Mouse (Mus musculus): Measurements from ENCODE around the gene Dscam. TPM values are rescaled to one million over a fixed set of nuclear protein-coding genes. Genes with fewer than 3 reads are reported as not detected.

Dscam gene
- polyA plus RNA-seq, 1 experiment from 2014 or later: 0.63 TPM

DNA sequence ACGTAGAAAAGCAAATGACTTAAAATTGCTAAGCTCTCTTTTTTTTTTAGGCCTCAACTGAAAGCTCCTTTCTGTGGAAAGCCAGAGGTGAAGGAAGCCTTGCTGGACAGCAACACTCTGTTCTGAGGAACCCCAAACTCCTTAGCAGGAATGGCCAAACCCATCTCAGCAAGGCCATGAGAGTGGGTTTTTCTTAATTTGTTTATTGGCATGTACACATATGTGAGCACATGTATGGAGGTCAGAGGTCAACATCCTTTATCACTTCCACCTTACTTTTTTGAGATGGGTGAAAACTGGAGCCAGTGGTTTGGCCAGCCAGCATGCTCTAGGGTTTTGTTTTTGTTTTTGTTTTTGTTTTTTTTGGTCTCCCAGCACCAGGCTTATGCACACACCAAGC lies 263.5 kb downstream of the Dscam start:
- Histone ChIP-seq H3K9me3 (ENCODE audit: control insufficient read depth, low read length) (no peaks in the 10 kb centered on the region), H3K27ac (replicated peaks; ENCODE audit: low read depth, low read length) (no peak overlapping the region), H3K4me1 (ENCODE audit: control insufficient read depth, insufficient read depth, low read length) (no peaks in the 10 kb centered on the region), H3K4me2 (ENCODE audit: low read depth, low read length) (no peak overlapping the region), H3K36me3 (ENCODE audit: control insufficient read depth, insufficient read depth, low read length) (no peaks in the 10 kb centered on the region), H3K4me3 (ENCODE audit: low read depth, low read length) (no peak overlapping the region), H3K9ac (ENCODE audit: low read depth, low read length) (no peak overlapping the region), H3K27me3 (replicated peaks; ENCODE audit: control insufficient read depth, insufficient read depth, low read length) (no peaks in the 10 kb centered on the region)
- DNase-seq (ENCODE audit: low spot score): no peak
- ATAC-seq (ENCODE audit: low read depth): no peak
- 76% methylated on average over 1 of the region's 1 CpGs for WGBS

DNA sequence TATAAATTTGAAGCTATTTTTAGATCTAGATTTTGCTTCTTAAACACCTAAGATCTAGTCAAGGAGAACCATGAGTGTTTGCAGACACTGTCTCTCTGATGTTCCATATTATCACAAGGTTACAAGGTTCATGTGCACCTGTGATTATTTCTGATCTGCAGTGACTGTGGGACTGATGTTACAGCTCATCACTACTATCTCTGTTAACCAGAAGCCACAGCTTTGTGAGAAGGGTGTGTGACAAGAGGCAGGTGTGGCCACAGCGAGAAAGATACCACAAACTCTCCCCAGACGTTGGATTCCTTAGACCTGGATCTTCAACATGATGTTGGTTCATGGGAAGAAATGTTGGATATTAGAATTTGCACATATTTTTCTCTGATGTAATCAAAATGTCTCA lies 263.9 kb downstream of the Dscam start:
- Histone ChIP-seq H3K4me1 (ENCODE audit: control insufficient read depth, insufficient read depth, low read length) (no peaks in the 10 kb centered on the region), H3K4me2 (ENCODE audit: low read depth, low read length) (no peak overlapping the region), H3K4me3 (ENCODE audit: low read depth, low read length) (no peak overlapping the region), H3K27ac (replicated peaks; ENCODE audit: low read depth, low read length) (no peak overlapping the region), H3K36me3 (ENCODE audit: control insufficient read depth, insufficient read depth, low read length) (no peaks in the 10 kb centered on the region), H3K9ac (ENCODE audit: low read depth, low read length) (no peak overlapping the region), H3K27me3 (replicated peaks; ENCODE audit: control insufficient read depth, insufficient read depth, low read length) (no peaks in the 10 kb centered on the region), H3K9me3 (ENCODE audit: control insufficient read depth, low read length) (no peaks in the 10 kb centered on the region)
- ATAC-seq (ENCODE audit: low read depth) (no peak), DNase-seq (ENCODE audit: low spot score) (no peak)
- 74% methylated on average over 2 of the region's 2 CpGs for WGBS

DNA sequence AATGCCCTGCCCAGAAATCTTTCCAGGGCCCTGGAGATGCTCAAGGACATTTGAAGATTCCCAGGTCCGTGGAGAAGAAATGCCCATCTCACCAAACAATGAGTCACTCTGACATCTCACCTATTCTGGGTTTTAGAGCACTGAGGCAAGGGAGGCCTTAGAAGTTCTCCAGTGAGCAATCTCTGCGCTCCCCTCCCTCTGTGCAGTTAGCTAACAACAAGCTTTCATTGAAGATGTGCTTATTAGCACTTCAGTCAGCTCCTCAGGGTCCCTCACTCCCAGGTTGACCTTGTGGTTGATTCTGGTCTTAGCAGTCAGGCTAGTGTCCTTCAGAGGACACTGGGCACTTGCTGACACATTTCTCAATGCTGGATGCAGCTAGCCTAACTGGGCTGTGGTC lies 265.8 kb downstream of the Dscam start:
- DNase-seq (ENCODE audit: low spot score): no peak
- no peak overlapping the region for H3K4me2 ChIP-seq (ENCODE audit: low read depth, low read length)
- 56% methylated on average over 2 of the region's 2 CpGs for WGBS

DNA sequence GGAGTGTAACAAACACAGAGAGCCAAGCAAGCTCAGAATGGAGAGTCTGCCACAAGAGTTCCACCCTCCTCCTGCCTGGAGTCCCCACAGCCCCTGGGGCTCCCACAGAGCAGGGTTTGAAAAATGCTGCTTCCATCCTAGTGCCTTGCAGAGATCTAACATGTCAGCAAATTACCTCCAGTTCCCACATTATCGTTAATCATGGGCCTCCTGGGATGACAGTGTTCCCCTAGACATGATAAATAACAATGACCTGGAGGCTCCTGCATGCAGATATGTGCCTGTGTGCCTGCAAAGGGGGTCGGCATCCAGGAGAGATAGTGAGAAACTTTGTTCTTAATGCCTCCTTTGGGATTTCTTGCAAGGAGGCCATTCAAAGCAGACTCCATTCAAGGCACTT lies 266.2 kb downstream of the Dscam start:
- H3K9me3 ChIP-seq (ENCODE audit: control insufficient read depth, low read length): no peaks in the 10 kb centered on the region
- no peak overlapping the region for H3K4me3 ChIP-seq (ENCODE audit: low read depth, low read length)
- no peak overlapping the region for H3K9ac ChIP-seq (ENCODE audit: low read depth, low read length)
- ATAC-seq (ENCODE audit: low read depth) (no peak), DNase-seq (ENCODE audit: low spot score) (no peak)
- no peak overlapping the region for H3K27ac ChIP-seq (replicated peaks; ENCODE audit: low read depth, low read length)
- H3K36me3 ChIP-seq (ENCODE audit: control insufficient read depth, insufficient read depth, low read length): no peaks in the 10 kb centered on the region
- H3K4me1 ChIP-seq (ENCODE audit: control insufficient read depth, insufficient read depth, low read length): no peaks in the 10 kb centered on the region
- no peak overlapping the region for H3K4me2 ChIP-seq (ENCODE audit: low read depth, low read length)
- 27% methylated on average over 2 of the region's 2 CpGs for WGBS
- no peaks in the 10 kb centered on the region for H3K27me3 ChIP-seq (replicated peaks; ENCODE audit: control insufficient read depth, insufficient read depth, low read length)

More for the DNA sequence above, 265.8 kb downstream of the Dscam start:
- no peak overlapping the region for H3K27ac ChIP-seq (replicated peaks; ENCODE audit: low read depth, low read length)
- no peak for ATAC-seq (ENCODE audit: low read depth)
- H3K9ac ChIP-seq (ENCODE audit: low read depth, low read length): no peak overlapping the region
- no peaks in the 10 kb centered on the region for H3K36me3 ChIP-seq (ENCODE audit: control insufficient read depth, insufficient read depth, low read length)
- H3K9me3 ChIP-seq (ENCODE audit: control insufficient read depth, low read length): no peaks in the 10 kb centered on the region
- H3K27me3 ChIP-seq (replicated peaks; ENCODE audit: control insufficient read depth, insufficient read depth, low read length): no peaks in the 10 kb centered on the region
- no peaks in the 10 kb centered on the region for H3K4me1 ChIP-seq (ENCODE audit: control insufficient read depth, insufficient read depth, low read length)
- H3K4me3 ChIP-seq (ENCODE audit: low read depth, low read length): no peak overlapping the region

GRCm38 (mm10) chr16:96902596-96902995 lies 268.0 kb downstream of the Dscam start:
- Histone ChIP-seq H3K9ac (ENCODE audit: low read depth, low read length) (no peak overlapping the region), H3K27ac (replicated peaks; ENCODE audit: low read depth, low read length) (no peak overlapping the region), H3K36me3 (ENCODE audit: control insufficient read depth, insufficient read depth, low read length) (no peaks in the 10 kb centered on the region), H3K4me1 (ENCODE audit: control insufficient read depth, insufficient read depth, low read length) (no peaks in the 10 kb centered on the region), H3K4me3 (ENCODE audit: low read depth, low read length) (no peak overlapping the region), H3K27me3 (replicated peaks; ENCODE audit: control insufficient read depth, insufficient read depth, low read length) (no peaks in the 10 kb centered on the region), H3K9me3 (ENCODE audit: control insufficient read depth, low read length) (no peaks in the 10 kb centered on the region), H3K4me2 (ENCODE audit: low read depth, low read length) (no peak overlapping the region)
- DNase-seq (ENCODE audit: low spot score) (no peak), ATAC-seq (ENCODE audit: low read depth) (no peak)

- 50% methylated on average over 3 of the region's 3 CpGs for WGBS
These were observed 269.1 kb downstream of the Dscam start for GRCm38 (mm10) chr16:96901234-96902014.

DNA sequence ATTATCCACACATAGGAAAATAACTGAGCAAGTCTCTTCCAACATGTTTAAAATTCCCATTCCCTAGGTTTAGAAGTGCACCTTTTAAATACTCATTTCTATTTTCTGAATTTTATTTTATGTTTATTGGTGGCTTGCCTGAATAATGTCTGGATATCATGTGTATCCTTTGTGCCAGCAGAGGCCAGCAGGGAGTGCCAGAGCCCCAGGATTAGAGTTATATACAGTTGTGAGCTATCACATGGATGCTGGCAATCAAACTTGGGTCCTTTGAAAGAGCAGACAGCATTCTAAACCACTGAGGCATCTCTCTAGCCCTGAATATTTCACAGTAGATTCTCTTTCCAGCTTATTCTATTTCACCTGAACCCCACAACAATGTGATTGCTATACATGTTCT lies 271.2 kb downstream of the Dscam start:
- Histone ChIP-seq H3K9me3 (ENCODE audit: control insufficient read depth, low read length) (no peaks in the 10 kb centered on the region), H3K4me2 (ENCODE audit: low read depth, low read length) (no peak overlapping the region), H3K9ac (ENCODE audit: low read depth, low read length) (no peak overlapping the region), H3K4me1 (ENCODE audit: control insufficient read depth, insufficient read depth, low read length) (no peaks in the 10 kb centered on the region), H3K27me3 (replicated peaks; ENCODE audit: control insufficient read depth, insufficient read depth, low read length) (no peaks in the 10 kb centered on the region), H3K27ac (replicated peaks; ENCODE audit: low read depth, low read length) (no peak overlapping the region), H3K4me3 (ENCODE audit: low read depth, low read length) (no peak overlapping the region), H3K36me3 (ENCODE audit: control insufficient read depth, insufficient read depth, low read length) (no peaks in the 10 kb centered on the region)
- no peak for ATAC-seq (ENCODE audit: low read depth)
- no peak for DNase-seq (ENCODE audit: low spot score)

More at GRCm38 (mm10) chr16:96901234-96902014, 269.1 kb downstream of the Dscam start:
- Histone ChIP-seq H3K4me2 (ENCODE audit: low read depth, low read length) (no peak overlapping the region), H3K9ac (ENCODE audit: low read depth, low read length) (no peak overlapping the region), H3K9me3 (ENCODE audit: control insufficient read depth, low read length) (no peaks in the 10 kb centered on the region), H3K27ac (replicated peaks; ENCODE audit: low read depth, low read length) (no peak overlapping the region), H3K4me1 (ENCODE audit: control insufficient read depth, insufficient read depth, low read length) (no peaks in the 10 kb centered on the region), H3K36me3 (ENCODE audit: control insufficient read depth, insufficient read depth, low read length) (no peaks in the 10 kb centered on the region), H3K4me3 (ENCODE audit: low read depth, low read length) (no peak overlapping the region), H3K27me3 (replicated peaks; ENCODE audit: control insufficient read depth, insufficient read depth, low read length) (no peaks in the 10 kb centered on the region)
- DNase-seq (ENCODE audit: low spot score) (no peak), ATAC-seq (ENCODE audit: low read depth) (no peak)

GRCm38 (mm10) chr16:96896510-96897133 lies 273.9 kb downstream of the Dscam start:
- Histone ChIP-seq H3K27ac (replicated peaks; ENCODE audit: low read depth, low read length) (no peak overlapping the region), H3K4me2 (ENCODE audit: low read depth, low read length) (no peak overlapping the region), H3K9me3 (ENCODE audit: control insufficient read depth, low read length) (no peaks in the 10 kb centered on the region), H3K4me1 (ENCODE audit: control insufficient read depth, insufficient read depth, low read length) (no peaks in the 10 kb centered on the region), H3K27me3 (replicated peaks; ENCODE audit: control insufficient read depth, insufficient read depth, low read length) (no peaks in the 10 kb centered on the region), H3K36me3 (ENCODE audit: control insufficient read depth, insufficient read depth, low read length) (no peaks in the 10 kb centered on the region), H3K4me3 (ENCODE audit: low read depth, low read length) (no peak overlapping the region), H3K9ac (ENCODE audit: low read depth, low read length) (no peak overlapping the region)
- no peak for ATAC-seq (ENCODE audit: low read depth)
- DNase-seq (ENCODE audit: low spot score): peak; percentile 63
- 59% methylated on average over 10 of the region's 10 CpGs for WGBS

DNA sequence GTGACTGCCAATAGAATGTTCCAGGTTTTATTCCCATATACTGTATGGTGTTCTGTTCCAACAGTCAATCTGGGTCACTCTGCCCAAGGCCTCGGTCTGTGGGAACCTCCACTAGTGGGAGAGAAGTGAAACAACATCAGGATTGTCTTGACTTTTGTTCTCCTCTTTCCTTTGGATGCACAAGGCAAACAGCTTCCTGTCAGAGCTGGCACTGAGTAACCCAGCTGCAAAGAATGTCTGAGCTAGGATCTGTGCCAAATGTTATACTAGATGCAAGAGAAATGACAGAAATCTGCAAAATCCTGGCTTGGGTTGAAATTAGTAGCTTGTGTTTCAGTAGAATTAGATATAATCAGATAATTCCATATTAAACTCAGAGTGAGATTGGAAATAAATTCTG lies 282.5 kb downstream of the Dscam start:
- no peaks in the 10 kb centered on the region for H3K4me1 ChIP-seq (ENCODE audit: control insufficient read depth, insufficient read depth, low read length)
- H3K9ac ChIP-seq (ENCODE audit: low read depth, low read length): no peak overlapping the region
- 47% methylated on average over 1 of the region's 1 CpGs for WGBS
- no peak overlapping the region for H3K4me2 ChIP-seq (ENCODE audit: low read depth, low read length)
- DNase-seq (ENCODE audit: low spot score): peak; percentile 80
- H3K4me3 ChIP-seq (ENCODE audit: low read depth, low read length): no peak overlapping the region
- no peak overlapping the region for H3K27ac ChIP-seq (replicated peaks; ENCODE audit: low read depth, low read length)
- ATAC-seq (ENCODE audit: low read depth): no peak
- H3K9me3 ChIP-seq (ENCODE audit: control insufficient read depth, low read length): no peaks in the 10 kb centered on the region
- no peaks in the 10 kb centered on the region for H3K36me3 ChIP-seq (ENCODE audit: control insufficient read depth, insufficient read depth, low read length)
- H3K27me3 ChIP-seq (replicated peaks; ENCODE audit: control insufficient read depth, insufficient read depth, low read length): no peaks in the 10 kb centered on the region

Data from embryonic facial prominence, embryonic 14.5 days (tissue).